ENCODE assay signal across 27 mouse cellular contexts in genomic region chr1:74485792-74486191, GRCm38 (mm10). TPM values are rescaled to one million over a fixed set of nuclear protein-coding genes. Genes with fewer than 3 reads are reported as not detected.
"Had no signal": no experiment of that assay in that cellular context is flagged by ENCODE, and none has a peak within 500 bp of the region (broad histone marks: within the 10 kb centered on the region; RNA-seq: fewer than 3 reads in every experiment).

No protein-coding gene starts in this region.

- H3K9me3 ChIP-seq: heart, embryonic 10.5 days; heart, embryonic 12.5 days; hindbrain, embryonic 10.5 days; hindbrain, embryonic 12.5 days; intestine, embryonic 15.5 days; limb, embryonic 10.5 days; limb, embryonic 12.5 days; liver, embryonic 13.5 days had no signal

- DNase-seq: gastrocnemius, adult 2 months; gastrocnemius, postnatal 10 days; gastrocnemius, postnatal 25 days; heart, adult 18-20 months; heart, postnatal 10 days; heart, postnatal 4 days; kidney, adult 18-20 months; kidney, adult 8-10 months; kidney, postnatal 10 days; kidney, postnatal 25 days; kidney, postnatal 4 days; liver; liver, embryonic 13.5 days had no signal

- ATAC-seq: hindbrain, embryonic 16.5 days; inflammation-experienced regulatory T-cells, adult 6 months; intestine, embryonic 15.5 days; intestine, postnatal 0 days had no signal

- H3K4me2 ChIP-seq: heart, embryonic 12.5 days; hindbrain, embryonic 12.5 days; hindbrain, embryonic 14.5 days; intestine, embryonic 15.5 days; limb, embryonic 12.5 days; liver, embryonic 11.5 days; liver, embryonic 13.5 days had no signal

- H3K27me3 ChIP-seq: heart, embryonic 12.5 days; hindbrain, embryonic 12.5 days; intestine, embryonic 15.5 days; limb, embryonic 12.5 days; liver, embryonic 13.5 days had no signal

- H3K4me3 ChIP-seq: gastrocnemius, adult 2 months; heart, embryonic 10.5 days; heart, embryonic 12.5 days; hindbrain, embryonic 10.5 days; hindbrain, embryonic 12.5 days; intestine, embryonic 15.5 days; layer of hippocampus, adult 2 months; left cerebral cortex, adult 2 months; limb, embryonic 10.5 days; limb, embryonic 12.5 days; liver, embryonic 13.5 days had no signal

- H3K4me1 ChIP-seq: heart, embryonic 10.5 days; heart, embryonic 12.5 days; hindbrain, embryonic 10.5 days; hindbrain, embryonic 12.5 days; intestine, embryonic 15.5 days; limb, embryonic 10.5 days; limb, embryonic 12.5 days; liver, embryonic 13.5 days had no signal

- H3K9ac ChIP-seq: heart, embryonic 12.5 days; hindbrain, embryonic 12.5 days; hindbrain, embryonic 14.5 days; intestine, embryonic 15.5 days; limb, embryonic 12.5 days; liver, embryonic 13.5 days had no signal

- H3K27ac ChIP-seq: gastrocnemius, adult 2 months; heart, embryonic 10.5 days; hindbrain, embryonic 10.5 days; hindbrain, embryonic 12.5 days; hindbrain, embryonic 14.5 days; intestine, embryonic 15.5 days; layer of hippocampus, adult 2 months; left cerebral cortex, adult 2 months; limb, embryonic 10.5 days; limb, embryonic 12.5 days; liver, embryonic 13.5 days had no signal

RNA-seq across cellular contexts. Expression of gene Plcd4, which starts 56.9 kb away (rescaled TPM):
- polyA plus RNA-seq: liver, embryonic 11.5 days had no signal
